Mouse (Mus musculus): Measurements from ENCODE around the gene Itpr3.

- no peak for TF ChIP-seq POLR2A (IDR thresholded peaks at IDR 0.05; ENCODE audit: control insufficient read depth, extremely low read depth, insufficient read depth, low read length, poor library complexity)
- no peak for TF ChIP-seq CTCF (IDR thresholded peaks at IDR 0.05; ENCODE audit: borderline replicate concordance, control insufficient read depth, extremely low read depth, insufficient read depth, low read length, poor library complexity)
Observed at GRCm38 (mm10) chr17:27040304-27041045, 16.6 kb upstream of the Itpr3 start.
